Mouse (Mus musculus) C3H10T1/2 (cell line): Measurements from ENCODE around the gene Dda1. TPM values are rescaled to one million over a fixed set of nuclear protein-coding genes. Genes with fewer than 3 reads are reported as not detected.

Source experiments
- polyA plus RNA-seq, 2 experiments: library from polyadenylated mRNA; unstranded; fragments of >200 nt; fragmentation: generic; extraction: Trizol; gene quantifications; one replicate each; pipeline ENCODE4 v1.2.1; 2012; ENCODE audit warnings: missing spikeins in 2 of 2

Dda1 gene
- polyA plus RNA-seq, result 10 to 100 TPM; 60.9 to 90.0 TPM

DNA sequence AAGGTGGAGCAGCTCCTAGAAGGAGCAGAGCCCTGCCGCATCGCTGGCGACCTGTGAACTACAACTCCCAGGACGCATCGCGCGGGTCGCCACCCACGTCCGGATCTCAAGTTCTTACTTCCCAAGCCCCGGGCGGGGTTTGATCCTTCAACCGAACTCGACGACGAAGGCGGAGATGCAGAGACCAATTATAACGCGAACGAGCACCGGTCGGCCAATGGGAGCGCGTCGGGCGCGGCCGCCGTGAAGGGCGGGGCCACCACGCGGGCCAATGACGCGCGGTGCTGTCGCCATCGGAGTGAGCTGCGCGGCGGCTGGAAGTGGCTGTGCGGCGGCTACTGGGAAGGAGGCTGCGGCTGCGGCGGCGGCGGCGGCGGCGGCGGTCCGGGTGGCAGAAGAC, at the start of gene Dda1:
Gene Dda1, plus strand, starts transcription at position 284 of the 400 bp plus-strand sequence.

DNA sequence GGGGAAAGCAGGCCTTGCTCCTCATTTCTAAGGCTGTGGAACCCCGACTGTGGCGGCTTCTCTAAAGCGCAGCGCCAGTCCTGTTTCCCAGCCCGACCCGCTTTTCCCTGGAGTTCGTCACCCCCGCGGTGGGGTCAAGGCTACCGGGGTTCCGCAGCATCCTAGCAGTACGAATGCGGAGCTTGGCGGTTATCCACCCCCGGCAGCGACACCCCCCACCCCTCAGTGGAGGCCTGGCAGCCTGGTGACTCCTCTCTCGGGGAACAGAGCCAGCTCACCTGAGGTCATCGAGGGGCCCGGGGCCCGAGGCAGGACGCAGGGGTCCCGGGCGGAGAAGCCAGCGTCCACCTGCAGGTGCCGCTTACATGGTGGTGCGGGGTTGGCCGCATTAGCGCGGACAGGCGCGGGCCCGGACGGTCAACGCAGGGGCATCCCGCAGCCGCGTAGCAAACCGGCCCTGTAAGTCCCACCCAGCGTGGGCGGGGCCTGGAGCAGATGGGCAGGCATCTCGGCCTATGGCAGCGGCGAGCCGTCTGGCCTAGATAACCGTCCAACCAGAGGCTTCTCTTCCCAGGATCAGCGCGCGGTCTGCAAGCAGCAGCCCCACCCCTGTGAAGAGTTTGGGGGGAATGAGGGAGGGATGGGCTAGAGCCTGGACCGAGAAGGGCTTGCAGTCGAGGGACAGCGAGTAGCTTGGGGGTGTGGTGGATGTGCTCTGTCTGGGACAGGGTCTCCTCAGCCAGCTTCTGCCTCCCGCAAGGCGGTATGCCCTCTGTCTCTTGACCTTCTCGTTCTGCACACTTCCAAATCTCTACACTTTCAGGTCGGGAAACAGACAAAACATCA, 5.6 kb upstream of the Dda1 start, which contains the start of gene Abhd8:
Gene Abhd8, minus strand, starts transcription at position 468 of the 846 bp plus-strand sequence.

DNA sequence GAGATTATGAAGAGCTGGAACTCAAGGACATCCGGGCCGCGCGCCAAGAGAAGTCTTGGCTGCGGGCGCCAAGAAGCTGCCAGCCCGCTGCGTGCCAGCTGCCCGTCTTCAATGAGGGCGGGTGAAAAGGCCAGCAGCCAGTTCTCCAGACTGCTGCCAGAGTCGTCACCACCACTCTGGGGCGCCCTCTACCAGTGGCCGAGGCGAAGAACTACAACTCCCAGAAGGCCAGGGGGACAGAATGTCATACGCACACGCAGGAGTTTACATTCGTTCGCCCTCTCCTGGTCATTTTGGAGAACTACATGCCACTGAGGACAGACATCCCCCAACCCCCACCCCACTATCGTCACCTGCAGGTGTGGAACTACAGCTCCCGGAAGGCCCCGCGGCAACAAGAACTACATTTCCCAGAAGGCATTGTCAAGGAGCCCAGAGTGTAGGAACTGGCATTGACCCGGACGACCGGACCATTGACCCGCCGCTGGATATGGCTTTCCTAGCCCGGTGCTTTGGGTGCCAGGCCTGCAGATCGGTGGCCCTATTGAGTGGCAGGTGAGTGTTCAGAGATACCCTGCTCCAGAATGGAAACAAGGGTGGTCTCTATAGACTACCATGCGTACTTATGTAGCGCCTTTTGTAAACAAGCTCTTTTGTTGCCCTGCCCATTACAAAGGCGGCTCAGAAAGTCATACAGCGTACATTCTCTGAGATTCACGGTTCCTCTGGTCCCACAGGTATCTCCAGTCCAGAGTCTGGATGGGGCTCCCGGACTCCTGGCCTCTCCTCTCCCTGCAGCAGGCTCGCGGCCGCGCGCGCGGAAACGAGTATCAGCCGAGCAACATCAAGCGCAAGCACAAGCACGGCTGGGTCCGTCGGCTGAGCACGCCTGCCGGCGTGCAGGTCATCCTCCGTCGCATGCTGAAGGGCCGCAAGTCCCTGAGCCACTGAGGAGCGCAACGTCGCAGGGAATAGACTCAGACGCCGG, 4.2 kb upstream of the Dda1 start, which contains the start of gene Mrpl34:
Gene Mrpl34, plus strand, starts transcription at position 447 of the 988 bp plus-strand sequence.

DNA sequence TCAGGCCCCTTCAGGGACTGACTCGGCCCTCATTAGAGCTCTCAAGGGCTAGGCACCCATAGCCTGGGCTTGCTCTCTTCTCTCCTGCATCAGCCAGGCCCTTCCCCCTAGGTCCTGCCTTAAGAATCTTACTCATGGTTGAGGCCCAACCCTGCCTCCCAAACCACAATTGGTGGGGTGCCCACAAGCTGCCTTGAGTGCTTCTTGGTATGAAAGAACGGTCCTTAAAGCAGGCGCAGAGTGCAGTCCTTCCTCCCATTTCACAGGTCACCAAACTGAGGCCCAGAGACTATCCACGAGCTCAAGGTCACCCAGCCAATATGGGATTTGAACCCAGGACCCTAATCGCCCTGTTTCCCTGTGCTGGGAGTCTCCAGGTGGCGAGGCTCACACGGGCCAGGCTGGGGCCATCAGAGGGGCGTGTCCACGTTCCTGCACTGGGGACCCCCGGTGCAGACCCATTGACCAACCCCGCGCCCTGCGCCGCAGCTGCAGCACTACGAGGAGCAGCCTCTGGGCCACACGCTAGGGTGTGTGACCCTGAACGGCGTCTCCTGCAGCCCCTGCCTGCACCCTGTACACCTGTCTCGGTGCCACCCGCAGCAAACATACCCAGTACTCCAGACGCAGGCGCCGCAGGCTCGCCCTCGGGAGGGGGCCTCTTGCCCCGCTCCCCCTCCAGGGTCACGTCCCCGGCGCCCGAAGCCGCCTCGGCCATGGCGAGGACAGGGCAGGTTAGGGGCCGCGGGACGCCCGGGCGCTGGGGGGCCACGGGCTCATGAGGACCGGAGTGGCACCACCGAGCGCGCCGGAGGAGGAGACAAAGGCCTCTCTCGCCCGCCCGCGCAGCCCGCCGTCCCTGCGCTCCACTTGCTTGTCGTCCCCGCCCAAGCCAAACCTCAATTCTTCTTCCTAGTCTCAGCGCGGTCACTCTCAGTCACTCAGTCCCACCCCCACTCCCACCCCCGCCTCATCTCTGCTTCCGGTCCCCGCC, 16.4 kb downstream of the Dda1 start, which contains the start of gene Ano8:
Gene Ano8, minus strand, starts transcription at position 822 of the 994 bp plus-strand sequence.

DNA sequence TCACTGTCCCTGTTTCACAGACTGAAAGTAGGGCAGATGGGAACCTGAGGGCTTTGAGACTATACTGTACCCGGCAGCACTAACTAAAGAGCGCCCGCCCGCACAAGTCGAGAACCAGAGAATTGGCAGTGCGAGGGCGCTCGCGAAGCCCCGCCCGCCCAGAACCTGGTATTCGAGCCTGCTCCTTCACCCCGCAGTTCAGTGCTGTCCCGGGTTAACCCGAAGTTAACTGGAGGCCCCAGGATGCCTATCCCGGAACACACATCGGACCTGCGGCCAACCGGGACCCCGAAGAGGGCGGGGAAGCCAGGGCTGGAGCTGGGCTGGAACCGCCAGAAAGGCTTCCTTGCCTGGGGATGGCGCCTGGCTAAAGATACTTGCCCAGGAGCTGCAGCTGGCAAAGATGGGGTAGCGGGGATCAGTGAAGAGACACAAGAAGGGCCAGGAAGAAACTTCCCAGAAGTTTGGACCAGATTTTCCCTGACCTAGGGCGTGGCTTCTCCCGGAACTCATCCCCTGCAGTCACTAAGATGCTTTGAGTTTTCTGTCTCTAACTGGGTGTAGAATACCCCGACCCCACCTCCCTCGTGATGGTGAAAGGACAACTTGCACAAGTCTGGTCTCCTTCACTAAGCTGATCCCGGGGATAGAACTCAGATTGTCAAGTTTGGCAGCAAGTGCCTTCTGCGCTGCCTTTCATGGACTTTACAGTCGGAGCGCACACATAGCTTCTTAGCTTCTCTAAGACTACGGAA, 18.9 kb downstream of the Dda1 start, which contains the start of gene Gtpbp3:
Gene Gtpbp3, plus strand, starts transcription at position 413 of the 755 bp plus-strand sequence.

DNA sequence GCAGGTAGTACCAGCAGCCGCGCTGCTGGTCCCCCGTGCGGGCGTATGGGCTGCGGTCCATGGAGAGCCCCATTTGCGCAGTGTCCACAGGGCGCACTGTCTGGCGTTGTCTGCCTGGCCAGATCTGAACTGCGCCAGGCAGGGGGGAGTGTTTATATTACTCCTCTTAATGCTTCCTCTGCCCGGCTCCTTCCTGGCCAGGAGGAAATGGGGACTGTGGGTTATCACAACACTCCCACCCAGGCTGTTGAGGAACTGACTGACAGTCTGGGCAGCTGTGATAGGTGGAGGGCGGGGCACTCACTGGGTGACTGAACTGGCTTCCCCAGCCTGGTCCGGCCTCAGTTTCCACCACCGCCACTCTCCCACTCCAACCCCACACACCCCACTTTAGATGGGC, 42.6 kb downstream of the Dda1 start, which contains the start of gene Plvap:
Gene Plvap, minus strand, starts transcription at position 109 of the 400 bp plus-strand sequence.

DNA sequence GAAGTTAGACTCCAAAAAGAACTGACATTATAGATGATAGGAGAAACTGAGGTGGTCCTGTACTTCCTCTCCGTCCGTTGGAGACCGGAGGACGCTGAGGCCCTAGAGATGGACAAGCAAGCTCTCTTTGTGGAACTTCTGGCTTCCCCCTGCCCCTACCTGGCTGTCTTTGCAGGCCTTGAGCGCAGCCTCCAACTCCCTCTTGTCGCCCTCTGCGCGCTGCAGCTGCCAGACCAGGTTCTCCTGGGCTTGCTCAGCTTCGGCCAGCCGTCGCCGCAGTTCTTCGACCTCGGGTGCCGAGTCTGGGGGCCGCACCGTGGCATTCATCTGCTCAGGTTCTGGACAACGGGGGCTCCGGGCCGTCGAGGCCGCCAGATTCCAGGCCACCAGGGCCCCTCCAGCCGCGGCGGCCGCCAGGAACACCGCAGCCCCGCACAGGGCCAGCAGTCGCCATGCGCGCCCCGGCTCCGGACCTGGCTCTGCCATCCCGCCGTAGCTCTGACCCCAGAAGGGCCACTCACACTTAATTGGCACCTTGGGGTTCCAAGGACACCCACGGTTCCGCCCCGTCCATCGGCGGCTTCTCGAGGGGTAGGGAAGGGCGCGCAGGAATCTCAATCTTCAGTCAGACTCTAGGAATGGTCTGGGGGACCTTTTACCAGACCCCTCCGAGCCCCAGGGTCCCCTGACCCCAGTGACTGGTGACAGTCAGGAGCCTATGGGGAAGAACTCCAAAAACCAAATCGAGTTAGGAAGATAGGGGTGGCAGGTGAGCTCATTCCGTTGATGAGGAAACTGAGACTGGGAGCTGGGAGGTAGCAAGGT, 56.4 kb downstream of the Dda1 start, which contains the start of gene Ccdc194:
Gene Ccdc194, minus strand, starts transcription at position 486 of the 825 bp plus-strand sequence.

Other genes with a start within 250 kb of the Dda1 start
- gene Myo9b, start 196.5 kb upstream of the Dda1 start, polyA plus RNA-seq, result 10 to 100 TPM; 16.6 to 39.5 TPM
- gene Haus8, start 196.3 kb upstream of the Dda1 start, polyA plus RNA-seq, result 10 to 100 TPM; 22.8 to 26.1 TPM
- gene Use1, start 102.4 kb upstream of the Dda1 start, polyA plus RNA-seq, result 100 to 1,000 TPM; 189 to 219 TPM
- gene Ocel1, start 97.9 kb upstream of the Dda1 start, polyA plus RNA-seq, result 10 to 100 TPM; 22.1 to 26.8 TPM
- 10 to 100 TPM; 49.2 to 58.0 TPM for gene Nr2f6, start 87.2 kb upstream of the Dda1 start, polyA plus RNA-seq
- under 1 TPM in 1 of 2 experiments, not detected in 1; 0.08 TPM for gene Ushbp1, start 73.4 kb upstream of the Dda1 start, polyA plus RNA-seq
- gene Babam1, start 72.3 kb upstream of the Dda1 start, polyA plus RNA-seq, result 100 to 1,000 TPM; 111 to 146 TPM
- 10 to 100 TPM in 1 of 2 experiments, 1 to 10 TPM in 1; 5.8 to 17.1 TPM for gene Ankle1, start 63.2 kb upstream of the Dda1 start, polyA plus RNA-seq
- 100 to 1,000 TPM in 1 of 2 experiments, 10 to 100 TPM in 1; 62.4 to 135 TPM for gene Abhd8, start 5.5 kb upstream of the Dda1 start, polyA plus RNA-seq
- 100 to 1,000 TPM in 1 of 2 experiments, 10 to 100 TPM in 1; 85.2 to 111 TPM for gene Mrpl34, start 4.2 kb upstream of the Dda1 start, polyA plus RNA-seq
- 10 to 100 TPM in 1 of 2 experiments, 1 to 10 TPM in 1; 4.6 to 25.7 TPM for gene Ano8, start 16.8 kb downstream of the Dda1 start, polyA plus RNA-seq
- gene Gtpbp3, start 18.9 kb downstream of the Dda1 start, polyA plus RNA-seq, result 10 to 100 TPM; 16.4 to 24.2 TPM
- gene Plvap, start 42.6 kb downstream of the Dda1 start, polyA plus RNA-seq, result 1 to 10 TPM in 1 of 2 experiments, under 1 TPM in 1; 0.33 to 1.3 TPM
- gene Ccdc194, start 56.5 kb downstream of the Dda1 start, polyA plus RNA-seq, result under 1 TPM; 0.01 to 0.32 TPM
- gene Bst2, start 68.3 kb downstream of the Dda1 start, polyA plus RNA-seq, result 10 to 100 TPM; 11.1 to 98.6 TPM
- 100 to 1,000 TPM; 101 to 142 TPM for gene Mvb12a, start 73.7 kb downstream of the Dda1 start, polyA plus RNA-seq
- not detected for gene Tmem221, start 89.7 kb downstream of the Dda1 start, polyA plus RNA-seq
- under 1 TPM in 1 of 2 experiments, not detected in 1; 0.04 TPM for gene Nxnl1, start 97.4 kb downstream of the Dda1 start, polyA plus RNA-seq
- gene Slc27a1, start 99.7 kb downstream of the Dda1 start, polyA plus RNA-seq, result 10 to 100 TPM; 10.5 to 16.2 TPM
- 100 to 1,000 TPM; 229 to 539 TPM for gene Pgls, start 123.0 kb downstream of the Dda1 start, polyA plus RNA-seq
- gene Fam129c, start 128.4 kb downstream of the Dda1 start, polyA plus RNA-seq, result 1 to 10 TPM in 1 of 2 experiments, under 1 TPM in 1; 0.47 to 4.4 TPM
- 10 to 100 TPM; 23.2 to 50.3 TPM for gene Colgalt1, start 141.8 kb downstream of the Dda1 start, polyA plus RNA-seq
- gene Unc13a, start 202.6 kb downstream of the Dda1 start, polyA plus RNA-seq, result under 1 TPM; 0.51 to 0.96 TPM
- 1 to 10 TPM; 1.3 to 4.2 TPM for gene Jak3, start 207.1 kb downstream of the Dda1 start, polyA plus RNA-seq
- 1 to 10 TPM in 1 of 2 experiments, under 1 TPM in 1; 0.28 to 2.8 TPM for gene Insl3, start 220.0 kb downstream of the Dda1 start, polyA plus RNA-seq
- gene B3gnt3, start 232.6 kb downstream of the Dda1 start, polyA plus RNA-seq, result not detected